Mouse (Mus musculus): ENCODE data around the gene Ctps2. TPM values are rescaled to one million over a fixed set of nuclear protein-coding genes. Genes with fewer than 3 reads are reported as not detected.

The Ctps2 gene
- total and polyA plus RNA-seq, 3 experiments = 22.3 to 26.4 (median 23.3) TPM

GRCm38 (mm10) chrX:162963840-162964239 lies 62.8 kb downstream of the Ctps2 start:
- Histone ChIP-seq H3K4me1 (ENCODE audit: control insufficient read depth in 1 of 2, insufficient read depth in 2 of 2) (no peaks in the 10 kb centered on the region), H3K9me3 (replicated peaks; ENCODE audit: low read length) (no peaks in the 10 kb centered on the region), H3K27me3 (replicated peaks) (no peaks in the 10 kb centered on the region), H3K4me3 (replicated peaks in 1 of 3; ENCODE audit: low read depth in 2 of 3, low read length in 2 of 3, poor library complexity in 1 of 3) (no peak overlapping the region), H3K36me3 (replicated peaks in 1 of 2; ENCODE audit: control insufficient read depth in 1 of 2, insufficient read depth in 1 of 2, low read length in 1 of 2) (peaks cover 0 to 2% of the 10 kb centered on the region in 2 experiments), H3K79me2 (replicated peaks; ENCODE audit: control insufficient read depth, extremely low read depth, insufficient read depth, poor library complexity, severe bottlenecking) (no peaks in the 10 kb centered on the region), H3K27ac (ENCODE audit: insufficient read depth, low read depth) (no peak overlapping the region), H3K9ac (ENCODE audit: insufficient read depth, low read depth) (no peak overlapping the region), H3K4me2 (ENCODE audit: insufficient read depth, low read depth, poor library complexity, severe bottlenecking) (no peak overlapping the region)
- no peak for DNase-seq (ENCODE audit: extremely low read depth)
- TF ChIP-seq TCF12 (IDR thresholded peaks at IDR 0.05; ENCODE audit: low read depth, low read length) (no peak), ETS1 (conservative IDR thresholded peaks at IDR 0.05; ENCODE audit: low read depth, low read length) (no peak), ZNF384 (IDR thresholded peaks at IDR 0.05; ENCODE audit: low read depth, low read length) (no peak), EP300 (IDR thresholded peaks at IDR 0.05; ENCODE audit: low read length) (no peak)
- in situ Hi-C loops (cut with MboI; ENCODE audit: low pct_ligation_motif_present, low pct_unique_long_range_greater_than_20kb, low sequenced_read_pairs) (no loop called here), dilution Hi-C loops (cut with MboI; ENCODE audit: extremely low pct_ligation_motif_present, extremely low pct_unique_long_range_greater_than_20kb, low sequenced_read_pairs) (no loop called here)

- Histone ChIP-seq H3K9ac (ENCODE audit: insufficient read depth, low read depth) (no peak within 1 kb of the TSS), H3K4me1 (ENCODE audit: control insufficient read depth in 1 of 2, insufficient read depth in 2 of 2) (no peaks in the 10 kb centered on the region), H3K36me3 (replicated peaks in 1 of 2; ENCODE audit: control insufficient read depth in 1 of 2, insufficient read depth in 1 of 2, low read length in 1 of 2) (peaks cover 0 to 2% of the 10 kb centered on the region in 2 experiments), H3K27ac (ENCODE audit: insufficient read depth, low read depth) (no peak within 1 kb of the TSS), H3K4me3 (replicated peaks in 1 of 3; ENCODE audit: low read depth in 2 of 3, low read length in 2 of 3, poor library complexity in 1 of 3) (no peak within 1 kb of the TSS), H3K79me2 (replicated peaks; ENCODE audit: control insufficient read depth, extremely low read depth, insufficient read depth, poor library complexity, severe bottlenecking) (no peaks in the 10 kb centered on the region), H3K9me3 (replicated peaks; ENCODE audit: low read length) (no peaks in the 10 kb centered on the region), H3K27me3 (replicated peaks) (no peaks in the 10 kb centered on the region), H3K4me2 (ENCODE audit: insufficient read depth, low read depth, poor library complexity, severe bottlenecking) (no peak within 1 kb of the TSS)
- TF ChIP-seq RAD21 (IDR thresholded peaks at IDR 0.05; ENCODE audit: low read depth, low read length) (no peak), ZKSCAN1 (IDR thresholded peaks at IDR 0.05; ENCODE audit: borderline replicate concordance, low read depth, low read length) (no peak), GABPA (IDR thresholded peaks at IDR 0.05; ENCODE audit: insufficient replicate concordance, low read depth, low read length) (no peak), CHD2 (IDR thresholded peaks at IDR 0.05; ENCODE audit: low read length) (no peak), JUND (conservative IDR thresholded peaks at IDR 0.05; ENCODE audit: low read depth, low read length) (no peak), IRF4 (IDR thresholded peaks at IDR 0.05; ENCODE audit: low read depth, low read length) (no peak), MEF2A (IDR thresholded peaks at IDR 0.05; ENCODE audit: borderline replicate concordance, low read depth, low read length) (no peak)
- dilution Hi-C loops (cut with MboI; ENCODE audit: extremely low pct_ligation_motif_present, extremely low pct_unique_long_range_greater_than_20kb, low sequenced_read_pairs) (no loop called here), in situ Hi-C loops (cut with MboI; ENCODE audit: low pct_ligation_motif_present, low pct_unique_long_range_greater_than_20kb, low sequenced_read_pairs) (no loop called here)
- DNase-seq (ENCODE audit: extremely low read depth) = no peak
Measured at GRCm38 (mm10) chrX:162964383-162964782, 63.3 kb downstream of the Ctps2 start, which contains the start of gene S100g. Gene S100g (minus strand): TSS chrX:162964599.

- H3K9ac ChIP-seq (ENCODE audit: insufficient read depth, low read depth) = no peak overlapping the region
- no peaks in the 10 kb centered on the region for H3K27me3 ChIP-seq (replicated peaks)
- no peak overlapping the region for H3K27ac ChIP-seq (ENCODE audit: insufficient read depth, low read depth)
- no peaks in the 10 kb centered on the region for H3K4me1 ChIP-seq (ENCODE audit: control insufficient read depth in 1 of 2, insufficient read depth in 2 of 2)
- in situ Hi-C loops (cut with MboI; ENCODE audit: low pct_ligation_motif_present, low pct_unique_long_range_greater_than_20kb, low sequenced_read_pairs) = no loop called here
- dilution Hi-C loops (cut with MboI; ENCODE audit: extremely low pct_ligation_motif_present, extremely low pct_unique_long_range_greater_than_20kb, low sequenced_read_pairs) = no loop called here
- no peaks in the 10 kb centered on the region for H3K79me2 ChIP-seq (replicated peaks; ENCODE audit: control insufficient read depth, extremely low read depth, insufficient read depth, poor library complexity, severe bottlenecking)
- no peaks in the 10 kb centered on the region for H3K9me3 ChIP-seq (replicated peaks; ENCODE audit: low read length)
- H3K4me3 ChIP-seq (replicated peaks in 1 of 3; ENCODE audit: low read depth in 2 of 3, low read length in 2 of 3, poor library complexity in 1 of 3) = no peak overlapping the region
- DNase-seq (ENCODE audit: extremely low read depth) = no peak
- no peak overlapping the region for H3K4me2 ChIP-seq (ENCODE audit: insufficient read depth, low read depth, poor library complexity, severe bottlenecking)
- no peak for TF ChIP-seq ELF1 (IDR thresholded peaks at IDR 0.05; ENCODE audit: low read depth, low read length)
- peak; percentile 68 for TF ChIP-seq EP300 (IDR thresholded peaks at IDR 0.05; ENCODE audit: low read length)
- TF ChIP-seq HCFC1 (IDR thresholded peaks at IDR 0.05; ENCODE audit: low read depth, low read length) = no peak
- TF ChIP-seq ETS1 (conservative IDR thresholded peaks at IDR 0.05; ENCODE audit: low read depth, low read length) = peak; percentile 69
- 0 out of 2 replicates have a peak, but pooled peaks have one; percentile 38 for TF ChIP-seq JUND (conservative IDR thresholded peaks at IDR 0.05; ENCODE audit: low read depth, low read length)
- TF ChIP-seq KAT2A (IDR thresholded peaks at IDR 0.05; ENCODE audit: insufficient replicate concordance, low read length) = no peak
- TF ChIP-seq RAD21 (IDR thresholded peaks at IDR 0.05; ENCODE audit: low read depth, low read length) = no peak
- peak; percentile 66; the same call in 1 of the 2 replicates for TF ChIP-seq JUN (IDR thresholded peaks at IDR 0.05; ENCODE audit: insufficient read depth, low read depth, low read length)
- TF ChIP-seq BHLHE40 (IDR thresholded peaks at IDR 0.05; ENCODE audit: low read depth, low read length) = no peak
- no peak for TF ChIP-seq CTCF (conservative IDR thresholded peaks at IDR 0.05 in 1 of 2, IDR thresholded peaks at IDR 0.05 in 1 of 2; ENCODE audit: low read depth in 2 of 2, low read length in 2 of 2)
- no peak for TF ChIP-seq ZC3H11A (IDR thresholded peaks at IDR 0.05; ENCODE audit: low read depth, low read length)
- no peaks in the 10 kb centered on the region for H3K36me3 ChIP-seq (replicated peaks in 1 of 2; ENCODE audit: control insufficient read depth in 1 of 2, insufficient read depth in 1 of 2, low read length in 1 of 2)
Measured at GRCm38 (mm10) chrX:162967456-162967855, 66.4 kb downstream of the Ctps2 start.

Measured in CH12.LX (cell line).